Comparison of ENCODE assay signal across 20 mouse cellular contexts in genomic region chr13:57877782-57878181, GRCm38 (mm10). TPM values are rescaled to one million over a fixed set of nuclear protein-coding genes. Genes with fewer than 3 reads are reported as not detected.
DNase-seq lines count a peak whose midpoint lies in the region; ATAC-seq and TF ChIP-seq lines count a peak whose summit lies in the region.
"Had no signal": no experiment of that assay in that cellular context is flagged by ENCODE, and none has a peak within 500 bp of the region (broad histone marks: within the 10 kb centered on the region; RNA-seq: fewer than 3 reads in every experiment).

No protein-coding gene starts in this region.

- H3K9me3 ChIP-seq in intestine, embryonic 15.5 days = no peaks in the 10 kb centered on the region
- no peaks in the 10 kb centered on the region for H3K9me3 ChIP-seq in intestine, embryonic 16.5 days (ENCODE audit: control insufficient read depth, low read length)
- no peaks in the 10 kb centered on the region for H3K9me3 ChIP-seq in midbrain, postnatal 0 days (ENCODE audit: low read length)
- H3K9me3 ChIP-seq in midbrain, embryonic 15.5 days = no peaks in the 10 kb centered on the region
- no peaks in the 10 kb centered on the region for H3K9me3 ChIP-seq in embryonic facial prominence, embryonic 14.5 days (ENCODE audit: control insufficient read depth, low read length)
- H3K9me3 ChIP-seq in neural tube, embryonic 15.5 days (replicated peaks) = no peaks in the 10 kb centered on the region
- H3K9me3 ChIP-seq: heart, embryonic 10.5 days; liver, embryonic 12.5 days; midbrain, embryonic 12.5 days had no signal

- peak; percentile 51; the same call in 1 of the 2 replicates for ATAC-seq in intestine, embryonic 15.5 days
- ATAC-seq in intestine, embryonic 16.5 days = no peak
- ATAC-seq in midbrain, postnatal 0 days (ENCODE audit: low FRiP score) = no peak
- no peak for ATAC-seq in midbrain, embryonic 15.5 days (replicated peaks)
- peak; percentile 79 for ATAC-seq in embryonic facial prominence, embryonic 14.5 days (ENCODE audit: low read depth)
- 0 out of 2 replicates have a peak, but pooled peaks have one; percentile 39 for ATAC-seq in neural tube, embryonic 15.5 days (ENCODE audit: low FRiP score)
- ATAC-seq: liver, embryonic 12.5 days had no signal

- no peak overlapping the region for H3K4me3 ChIP-seq in intestine, embryonic 15.5 days (replicated peaks)
- no peak overlapping the region for H3K4me3 ChIP-seq in intestine, embryonic 16.5 days (ENCODE audit: low read length)
- H3K4me3 ChIP-seq in midbrain, postnatal 0 days (ENCODE audit: low read depth, low read length) = no peak overlapping the region
- no peak overlapping the region for H3K4me3 ChIP-seq in midbrain, embryonic 15.5 days
- no peak overlapping the region for H3K4me3 ChIP-seq in embryonic facial prominence, embryonic 14.5 days (ENCODE audit: low read depth, low read length)
- H3K4me3 ChIP-seq in neural tube, embryonic 15.5 days (replicated peaks) = no peak overlapping the region
- H3K4me3 ChIP-seq: heart, embryonic 10.5 days; layer of hippocampus, adult 2 months; liver, embryonic 12.5 days; midbrain, embryonic 12.5 days had no signal

- TF ChIP-seq CTCF in midbrain, postnatal 0 days (IDR thresholded peaks at IDR 0.05) = no peak

- H3K9ac ChIP-seq in intestine, embryonic 15.5 days = no peak overlapping the region
- H3K9ac ChIP-seq in intestine, embryonic 16.5 days (ENCODE audit: low read depth, low read length) = no peak overlapping the region
- H3K9ac ChIP-seq in midbrain, postnatal 0 days (replicated peaks; ENCODE audit: low read length, poor library complexity, severe bottlenecking) = no peak overlapping the region
- H3K9ac ChIP-seq in midbrain, embryonic 15.5 days = no peak overlapping the region
- no peak overlapping the region for H3K9ac ChIP-seq in embryonic facial prominence, embryonic 14.5 days (ENCODE audit: low read depth, low read length)
- H3K9ac ChIP-seq in neural tube, embryonic 15.5 days (replicated peaks) = no peak overlapping the region
- H3K9ac ChIP-seq: liver, embryonic 12.5 days; lung, embryonic 14.5 days; midbrain, embryonic 12.5 days had no signal

- H3K27me3 ChIP-seq in intestine, embryonic 15.5 days (replicated peaks) = no peaks in the 10 kb centered on the region
- H3K27me3 ChIP-seq in intestine, embryonic 16.5 days (replicated peaks; ENCODE audit: control insufficient read depth, insufficient read depth, low read length) = no peaks in the 10 kb centered on the region
- H3K27me3 ChIP-seq in midbrain, postnatal 0 days (ENCODE audit: insufficient read depth, low read length) = no peaks in the 10 kb centered on the region
- no peaks in the 10 kb centered on the region for H3K27me3 ChIP-seq in midbrain, embryonic 15.5 days (replicated peaks)
- H3K27me3 ChIP-seq in embryonic facial prominence, embryonic 14.5 days (replicated peaks; ENCODE audit: control insufficient read depth, insufficient read depth, low read length) = no peaks in the 10 kb centered on the region
- no peaks in the 10 kb centered on the region for H3K27me3 ChIP-seq in neural tube, embryonic 15.5 days (replicated peaks)
- H3K27me3 ChIP-seq: liver, embryonic 12.5 days; midbrain, embryonic 12.5 days had no signal

- DNase-seq in midbrain, postnatal 0 days (ENCODE audit: low spot score) = peak; percentile 19
- peak; percentile 50 for DNase-seq in embryonic facial prominence, embryonic 14.5 days (ENCODE audit: low spot score)
- no peak for DNase-seq in layer of hippocampus, adult 11-12 months (ENCODE audit: low spot score)
- DNase-seq: adrenal gland, postnatal 36 days; cerebellum, adult 8-10 months; gastrocnemius, postnatal 25 days; heart, postnatal 14 days; kidney, adult 11 months; lung, embryonic 14.5 days; lung, postnatal 4 days; right cerebral cortex, postnatal 14 days; thymus, postnatal 25 days had no signal

- H3K27ac ChIP-seq in intestine, embryonic 15.5 days = no peak overlapping the region
- no peak overlapping the region for H3K27ac ChIP-seq in intestine, embryonic 16.5 days (ENCODE audit: low read length)
- no peak overlapping the region for H3K27ac ChIP-seq in midbrain, postnatal 0 days (ENCODE audit: low read depth, low read length)
- no peak overlapping the region; the same call in 1 of the 2 replicates for H3K27ac ChIP-seq in midbrain, embryonic 15.5 days
- no peak overlapping the region for H3K27ac ChIP-seq in embryonic facial prominence, embryonic 14.5 days (replicated peaks; ENCODE audit: low read depth, low read length)
- 0 out of 2 replicates have a peak overlapping the region, but pooled peaks have one; percentile 54 for H3K27ac ChIP-seq in neural tube, embryonic 15.5 days (replicated peaks)
- H3K27ac ChIP-seq: heart, embryonic 10.5 days; layer of hippocampus, adult 2 months; liver, embryonic 12.5 days; midbrain, embryonic 12.5 days had no signal

- H3K4me1 ChIP-seq in intestine, embryonic 15.5 days (replicated peaks) = no peaks in the 10 kb centered on the region
- H3K4me1 ChIP-seq in intestine, embryonic 16.5 days (ENCODE audit: control insufficient read depth, insufficient read depth, low read length) = no peaks in the 10 kb centered on the region
- H3K4me1 ChIP-seq in midbrain, postnatal 0 days (ENCODE audit: insufficient read depth, low read length) = no peaks in the 10 kb centered on the region
- peaks cover 19% of the 10 kb centered on the region; the same call in 1 of the 2 replicates for H3K4me1 ChIP-seq in midbrain, embryonic 15.5 days
- no peaks in the 10 kb centered on the region for H3K4me1 ChIP-seq in embryonic facial prominence, embryonic 14.5 days (ENCODE audit: control insufficient read depth, insufficient read depth, low read length)
- H3K4me1 ChIP-seq in neural tube, embryonic 15.5 days = peaks cover 41% of the 10 kb centered on the region
- H3K4me1 ChIP-seq: liver, embryonic 12.5 days had no signal

- WGBS in intestine, embryonic 15.5 days = 31% methylated on average over 10 of the region's 10 CpGs
- 35% methylated on average over 10 of the region's 10 CpGs for WGBS in intestine, embryonic 16.5 days
- WGBS in midbrain, postnatal 0 days = 72% methylated on average over 10 of the region's 10 CpGs
- 68% methylated on average over 10 of the region's 10 CpGs for WGBS in midbrain, embryonic 15.5 days
- 48% methylated on average over 10 of the region's 10 CpGs for WGBS in embryonic facial prominence, embryonic 14.5 days
- WGBS in neural tube, embryonic 15.5 days = 50% methylated on average over 10 of the region's 10 CpGs

- no peak overlapping the region for H3K4me2 ChIP-seq in intestine, embryonic 15.5 days (replicated peaks)
- no peak overlapping the region for H3K4me2 ChIP-seq in intestine, embryonic 16.5 days (ENCODE audit: low read depth, low read length)
- H3K4me2 ChIP-seq in midbrain, postnatal 0 days (ENCODE audit: low read depth, low read length, poor library complexity, severe bottlenecking) = no peak overlapping the region
- no peak overlapping the region for H3K4me2 ChIP-seq in midbrain, embryonic 15.5 days
- H3K4me2 ChIP-seq in embryonic facial prominence, embryonic 14.5 days (ENCODE audit: low read depth, low read length) = no peak overlapping the region
- no peak overlapping the region for H3K4me2 ChIP-seq in neural tube, embryonic 15.5 days
- H3K4me2 ChIP-seq: liver, embryonic 12.5 days; lung, embryonic 14.5 days; midbrain, embryonic 12.5 days had no signal

- no peaks in the 10 kb centered on the region for H3K36me3 ChIP-seq in intestine, embryonic 15.5 days
- no peaks in the 10 kb centered on the region for H3K36me3 ChIP-seq in intestine, embryonic 16.5 days (ENCODE audit: control insufficient read depth, insufficient read depth, low read length)
- no peaks in the 10 kb centered on the region for H3K36me3 ChIP-seq in midbrain, postnatal 0 days (ENCODE audit: insufficient read depth, low read length)
- no peaks in the 10 kb centered on the region for H3K36me3 ChIP-seq in midbrain, embryonic 15.5 days (replicated peaks)
- H3K36me3 ChIP-seq in embryonic facial prominence, embryonic 14.5 days (ENCODE audit: control insufficient read depth, insufficient read depth, low read length) = no peaks in the 10 kb centered on the region
- no peaks in the 10 kb centered on the region for H3K36me3 ChIP-seq in neural tube, embryonic 15.5 days
- H3K36me3 ChIP-seq: heart, embryonic 10.5 days; liver, embryonic 12.5 days; midbrain, embryonic 12.5 days had no signal

RNA-seq across cellular contexts. Expression of gene Spock1, which starts 30.4 kb away (rescaled TPM):
- polyA plus RNA-seq in intestine, embryonic 15.5 days (2015; fragmentation: Nextera tagmentation; extraction: Ambion mirVana) = 2.9 and 3.5 TPM in 2 replicates
- polyA plus RNA-seq in intestine, embryonic 16.5 days (2015; fragmentation: Nextera tagmentation; extraction: Ambion mirVana) = 1.7 and 2.5 TPM in 2 replicates
- total RNA-seq in midbrain, postnatal 0 days (2014; rRNA removed) = 94.8 and 98.7 TPM in 2 replicates
- 82.6 and 91.5 TPM in 2 replicates for polyA plus RNA-seq in midbrain, postnatal 0 days (2015; fragmentation: Nextera tagmentation; extraction: Ambion mirVana)
- polyA plus RNA-seq in midbrain, embryonic 15.5 days (2015; fragmentation: Nextera tagmentation; extraction: Ambion mirVana) = 71.0 and 74.2 TPM in 2 replicates
- 11.8 and 12.5 TPM in 2 replicates for polyA plus RNA-seq in embryonic facial prominence, embryonic 14.5 days (2014; fragmentation: Nextera tagmentation; extraction: Ambion mirVana)
- 103 and 111 TPM in 2 replicates for polyA plus RNA-seq in neural tube, embryonic 15.5 days (2015; fragmentation: Nextera tagmentation; extraction: Ambion mirVana)
- polyA plus RNA-seq: lung, embryonic 14.5 days had no signal

Comparison
In these comparisons a context has a peak if more than half of its experiments do, and no peak if none do; other contexts are left out.
1. ATAC-seq: peak in intestine, embryonic 15.5 days (single experiment), embryonic facial prominence, embryonic 14.5 days (single experiment) and neural tube, embryonic 15.5 days (single experiment); none in intestine, embryonic 16.5 days (single experiment), midbrain, postnatal 0 days (single experiment) and midbrain, embryonic 15.5 days (single experiment).